Mouse (Mus musculus) c-Kit-positive CD71-positive TER-119-negative erythroid progenitor cells, embryonic 14.5 days (primary cell): ENCODE measurements at regions not wholly inside any gene's neighbourhood (a gene's known extent, or its start where the extent isn't known, plus 50 kb on each side); places are given as distances from the start of the nearest gene placed in this dataset.

Experiments
- DNase-seq: peaks from one replicate; pipeline ENCODE4 v3.0.0-alpha.2; 2013; ENCODE audit warnings: low read depth

- no peak for DNase-seq
Measured at GRCm38 (mm10) chr8:42144685-42145084, 727.8 kb upstream of the Frg1 start.

GRCm38 (mm10) chr8:42144220-42144619 lies 727.3 kb upstream of the Frg1 start:
- DNase-seq: no peak

GRCm38 (mm10) chr8:42107582-42107981 lies 690.7 kb upstream of the Frg1 start:
- DNase-seq: no peak

- no peak for DNase-seq
Measured at GRCm38 (mm10) chr8:42069314-42069713, 652.4 kb upstream of the Frg1 start.

- DNase-seq: no peak
Measured at GRCm38 (mm10) chr8:42043526-42043925, 626.7 kb upstream of the Frg1 start.

GRCm38 (mm10) chr8:42039245-42039644 lies 622.4 kb upstream of the Frg1 start:
- DNase-seq: no peak

- DNase-seq: no peak
Measured at GRCm38 (mm10) chr8:42026934-42027333, 610.1 kb upstream of the Frg1 start.

- no peak for DNase-seq
Measured at GRCm38 (mm10) chr8:42017786-42018185, 600.9 kb upstream of the Frg1 start.

- no peak for DNase-seq
Measured at GRCm38 (mm10) chr8:42003170-42003569, 586.3 kb upstream of the Frg1 start.

GRCm38 (mm10) chr8:41989040-41989501 lies 572.2 kb upstream of the Frg1 start:
- DNase-seq: no peak

- no peak for DNase-seq
Measured at GRCm38 (mm10) chr8:41988216-41988615, 571.3 kb upstream of the Frg1 start.

- no peak for DNase-seq
Measured at GRCm38 (mm10) chr8:41987417-41987816, 570.5 kb upstream of the Frg1 start.

- no peak for DNase-seq
Measured at GRCm38 (mm10) chr8:41972416-41972815, 555.5 kb upstream of the Frg1 start.

GRCm38 (mm10) chr8:41970536-41970935 lies 553.7 kb upstream of the Frg1 start:
- no peak for DNase-seq

GRCm38 (mm10) chr8:41969408-41969807 lies 552.5 kb upstream of the Frg1 start:
- no peak for DNase-seq

- no peak for DNase-seq
Measured at GRCm38 (mm10) chr8:41964088-41964487, 547.2 kb upstream of the Frg1 start.

- no peak for DNase-seq
Measured at GRCm38 (mm10) chr8:41956878-41957277, 540.0 kb upstream of the Frg1 start.

- no peak for DNase-seq
Measured at GRCm38 (mm10) chr8:41950736-41951135, 533.9 kb upstream of the Frg1 start.

GRCm38 (mm10) chr8:41939298-41939697 lies 522.4 kb upstream of the Frg1 start:
- no peak for DNase-seq

- no peak for DNase-seq
Measured at GRCm38 (mm10) chr8:41921106-41921505, 504.2 kb upstream of the Frg1 start.

- DNase-seq: no peak
Measured at GRCm38 (mm10) chr8:41920536-41920935, 503.7 kb upstream of the Frg1 start.

- DNase-seq: no peak
Measured at GRCm38 (mm10) chr8:41878029-41878748, 461.3 kb upstream of the Frg1 start.

- DNase-seq: no peak
Measured at GRCm38 (mm10) chr8:41869681-41870356, 452.9 kb upstream of the Frg1 start.

GRCm38 (mm10) chr8:41860918-41861317 lies 444.0 kb upstream of the Frg1 start:
- DNase-seq: no peak
